Mouse (Mus musculus) MEL (cell line): ENCODE data around the gene Tmem62. TPM values are rescaled to one million over a fixed set of nuclear protein-coding genes. Genes with fewer than 3 reads are reported as not detected.
"Not testable (repeated sequence)": the region's sequence is repeated elsewhere in the genome, so short reads cannot be mapped to it uniquely, and the experiment has no call there.

ENCODE experiments used
- DNase-seq: peaks from one replicate; pipeline ENCODE4 v3.0.0; 2011; ENCODE audit warnings: low read depth, low spot score
- H3K27ac ChIP-seq: 2 replicates; pipeline ENCODE4 v1.5.1; 2012; ENCODE audit warnings: low read depth, mild to moderate bottlenecking, control low read depth, low read length, moderate library complexity; ENCODE audit not compliant: control insufficient read depth
- H3K27me3 ChIP-seq, 2 experiments: fragments of 150-350 bp in 1 of 2; sonication (generic) in 1 of 2; 2 replicates each; pipeline ENCODE4 v1.6.1; 2012; ENCODE audit warnings: low read length in 2 of 2, mild to moderate bottlenecking in 2 of 2, improper control_type of control experiment in 1 of 2, moderate library complexity in 1 of 2; ENCODE audit not compliant: insufficient read depth in 2 of 2, control insufficient read depth in 1 of 2
- H3K36me3 ChIP-seq, 2 experiments: 2 replicates each; pipeline ENCODE4 v1.6.1; 2012 to 2014; ENCODE audit warnings: low read length in 2 of 2, improper control_type of control experiment in 1 of 2, inconsistent platforms in 1 of 2, mild to moderate bottlenecking in 1 of 2; ENCODE audit not compliant: insufficient read depth in 2 of 2, control insufficient read depth in 1 of 2
- H3K4me1 ChIP-seq, 2 experiments: fragments of 150-350 bp in 1 of 2; sonication (generic) in 1 of 2; 2 replicates each; pipeline ENCODE4 v1.6.1; 2012; ENCODE audit warnings: low read length in 2 of 2, improper control_type of control experiment in 1 of 2, mild to moderate bottlenecking in 1 of 2; ENCODE audit not compliant: insufficient read depth in 2 of 2, control insufficient read depth in 1 of 2
- H3K4me3 ChIP-seq, 2 experiments: fragments of 150-350 bp in 1 of 2; sonication (generic) in 1 of 2; 2 replicates each; pipeline ENCODE4 v1.5.1; 2012; ENCODE audit warnings: low read depth in 2 of 2, low read length in 2 of 2, mild to moderate bottlenecking in 2 of 2, moderate library complexity in 2 of 2, control low read depth in 1 of 2, improper control_type of control experiment in 1 of 2; ENCODE audit not compliant: control insufficient read depth in 1 of 2, insufficient read depth in 1 of 2
- H3K79me2 ChIP-seq: 2 replicates; pipeline ENCODE4 v1.6.1; 2012; ENCODE audit warnings: mild to moderate bottlenecking, low read length, moderate library complexity; ENCODE audit not compliant: control insufficient read depth, poor library complexity, insufficient read depth
- H3K9ac ChIP-seq: 2 replicates; pipeline ENCODE4 v1.6.1; 2012; ENCODE audit warnings: low read depth, mild to moderate bottlenecking, control low read depth, low read length, moderate library complexity; ENCODE audit not compliant: control insufficient read depth, poor library complexity, severe bottlenecking
- H3K9me3 ChIP-seq: fragments of 150-350 bp; sonication (generic); replicated peaks from 2 replicates; pipeline ENCODE4 v1.6.1; 2012; ENCODE audit warnings: mild to moderate bottlenecking, low read length, improper control_type of control experiment, moderate library complexity; ENCODE audit not compliant: insufficient read depth
- BHLHE40 ChIP-seq: IDR thresholded peaks from 2 replicates; pipeline ENCODE4 v1.6.1; 2012; ENCODE audit warnings: low read depth, mild to moderate bottlenecking, inconsistent platforms, low read length, improper control_type of control experiment, borderline replicate concordance
- CHD2 ChIP-seq: IDR thresholded peaks from 2 replicates; pipeline ENCODE4 v1.6.1; 2011; ENCODE audit warnings: low read length, improper control_type of control experiment
- E2F4 ChIP-seq: IDR thresholded peaks from 2 replicates; pipeline ENCODE4 v1.6.1; 2011; ENCODE audit warnings: low read depth, low read length, improper control_type of control experiment, borderline replicate concordance
- EP300 ChIP-seq, 2 experiments: IDR thresholded peaks; 2 replicates each; pipeline ENCODE4 v1.6.1; 2011; ENCODE audit warnings: improper control_type of control experiment in 2 of 2, low read length in 2 of 2, low read depth in 1 of 2, mild to moderate bottlenecking in 1 of 2
- ETS1 ChIP-seq: IDR thresholded peaks from 2 replicates; pipeline ENCODE4 v1.6.1; 2012; ENCODE audit warnings: low read depth, mild to moderate bottlenecking, inconsistent platforms, low read length, improper control_type of control experiment, moderate library complexity
- GATA1 ChIP-seq: IDR thresholded peaks from 2 replicates; pipeline ENCODE4 v1.6.1; 2011; ENCODE audit warnings: low read depth, low read length, improper control_type of control experiment
- JUND ChIP-seq: IDR thresholded peaks from 2 replicates; pipeline ENCODE4 v1.6.1; 2011; ENCODE audit warnings: low read depth, mild to moderate bottlenecking, improper control_type of control experiment, low read length
- KAT2A ChIP-seq: conservative IDR thresholded peaks from 2 replicates; pipeline ENCODE4 v1.6.1; 2012; ENCODE audit warnings: low read depth, low read length, improper control_type of control experiment, inconsistent platforms
- MAFK ChIP-seq: IDR thresholded peaks from 2 replicates; pipeline ENCODE4 v1.6.1; 2011; ENCODE audit warnings: low read depth, mild to moderate bottlenecking, low read length, improper control_type of control experiment, borderline replicate concordance
- MAX ChIP-seq: IDR thresholded peaks from 2 replicates; pipeline ENCODE4 v1.6.1; 2011; ENCODE audit warnings: low read length, improper control_type of control experiment
- MAZ ChIP-seq: IDR thresholded peaks from 2 replicates; pipeline ENCODE4 v1.6.1; 2012; ENCODE audit warnings: low read depth, mild to moderate bottlenecking, inconsistent platforms, low read length, improper control_type of control experiment
- MXI1 ChIP-seq: IDR thresholded peaks from 2 replicates; pipeline ENCODE4 v1.6.1; 2011; ENCODE audit warnings: mild to moderate bottlenecking, low read depth, low read length, improper control_type of control experiment
- MYC ChIP-seq: IDR thresholded peaks from 2 replicates; pipeline ENCODE4 v1.6.1; 2011; ENCODE audit warnings: low read depth, mild to moderate bottlenecking, low read length, improper control_type of control experiment, moderate library complexity
- NELFE ChIP-seq: IDR thresholded peaks from 2 replicates; pipeline ENCODE4 v1.6.1; 2011; ENCODE audit warnings: low read depth, low read length, improper control_type of control experiment
- NRF1 ChIP-seq: IDR thresholded peaks from 2 replicates; pipeline ENCODE4 v1.6.1; 2014; ENCODE audit warnings: low read depth, mild to moderate bottlenecking, inconsistent platforms, low read length, improper control_type of control experiment, moderate library complexity; ENCODE audit not compliant: poor library complexity, insufficient read depth, severe bottlenecking
- POLR2AphosphoS2 ChIP-seq: IDR thresholded peaks from 2 replicates; pipeline ENCODE4 v1.6.1; 2011; ENCODE audit warnings: low read length, improper control_type of control experiment
- POLR2AphosphoS5 ChIP-seq: IDR thresholded peaks from 2 replicates; pipeline ENCODE4 v1.6.1; 2012; ENCODE audit warnings: low read depth, borderline replicate concordance, mild to moderate bottlenecking, inconsistent platforms, low read length, moderate library complexity, mixed read lengths
- RCOR1 ChIP-seq: IDR thresholded peaks from 2 replicates; pipeline ENCODE4 v1.6.1; 2012; ENCODE audit warnings: low read depth, mild to moderate bottlenecking, inconsistent platforms, low read length, improper control_type of control experiment
- SIN3A ChIP-seq: IDR thresholded peaks from 2 replicates; pipeline ENCODE4 v1.6.1; 2012; ENCODE audit warnings: low read length, improper control_type of control experiment, inconsistent platforms
- SMC3 ChIP-seq: IDR thresholded peaks from 2 replicates; pipeline ENCODE4 v1.6.1; 2011; ENCODE audit warnings: low read depth, low read length, improper control_type of control experiment
- TAL1 ChIP-seq: IDR thresholded peaks from 2 replicates; pipeline ENCODE4 v1.6.1; 2012; ENCODE audit warnings: mild to moderate bottlenecking, inconsistent platforms, low read length, moderate library complexity, mixed read lengths
- TBP ChIP-seq: IDR thresholded peaks from 2 replicates; pipeline ENCODE4 v1.8.0; 2011; ENCODE audit warnings: low read depth, low read length, improper control_type of control experiment
- TCF12 ChIP-seq: IDR thresholded peaks from 2 replicates; pipeline ENCODE4 v1.6.1; 2014; ENCODE audit warnings: low read depth, mild to moderate bottlenecking, inconsistent platforms, low read length, improper control_type of control experiment, moderate library complexity
- USF1 ChIP-seq: IDR thresholded peaks from 2 replicates; pipeline ENCODE4 v1.6.1; 2014; ENCODE audit warnings: low read depth, mild to moderate bottlenecking, inconsistent platforms, low read length, improper control_type of control experiment, moderate library complexity
- USF2 ChIP-seq, 2 experiments: IDR thresholded peaks; 2 replicates each; pipeline ENCODE4 v1.6.1; 2011 to 2012; ENCODE audit warnings: improper control_type of control experiment in 2 of 2, low read length in 2 of 2, borderline replicate concordance in 1 of 2, inconsistent platforms in 1 of 2, low read depth in 1 of 2, mild to moderate bottlenecking in 1 of 2; ENCODE audit not compliant: insufficient read depth in 1 of 2
- ZC3H11A ChIP-seq: IDR thresholded peaks from 2 replicates; pipeline ENCODE4 v1.6.1; 2012; ENCODE audit warnings: low read depth, mild to moderate bottlenecking, inconsistent platforms, low read length, improper control_type of control experiment
- ZMIZ1 ChIP-seq: IDR thresholded peaks from 2 replicates; pipeline ENCODE4 v1.6.1; 2012; ENCODE audit warnings: low read depth, mild to moderate bottlenecking, inconsistent platforms, low read length, improper control_type of control experiment, moderate library complexity
- ZNF384 ChIP-seq: IDR thresholded peaks from 2 replicates; pipeline ENCODE4 v1.6.1; 2012; ENCODE audit warnings: low read depth, mild to moderate bottlenecking, inconsistent platforms, low read length, improper control_type of control experiment
- polyA plus RNA-seq, 2 experiments: library from polyadenylated mRNA; stranded (reverse) in 1 of 2; unstranded in 1 of 2; fragments of >175 nt in 1 of 2; fragments of >200 nt in 1 of 2; gene quantifications; 2 replicates each; pipeline versions ENCODE4 v1.2.1 to v1.2.4; 2012; ENCODE audit warnings: low replicate concordance in 2 of 2, low read depth in 1 of 2; ENCODE audit not compliant: insufficient read length in 2 of 2, insufficient read depth in 1 of 2, missing spikeins in 1 of 2
- total RNA-seq: library from RNA; depleted of rRNA; stranded (reverse); fragments of 300-350 nt; gene quantifications from 2 replicates; pipeline ENCODE4 v1.2.3, GENCODE M21; 2012

Tmem62 gene
- total and polyA plus RNA-seq, 3 experiments, result 1.8 to 2.9 TPM; not detected in 1

GRCm38 (mm10) chr2:121022918-121023317 lies 46.1 kb downstream of the Tmem62 start:
- DNase-seq, result no peak
- no peak for TF ChIP-seq NRF1
- TF ChIP-seq CHD2, result no peak
- TF ChIP-seq MXI1, result no peak
- TF ChIP-seq USF1, result no peak
- TF ChIP-seq MAX, result no peak
- TF ChIP-seq RCOR1, result no peak
- TF ChIP-seq MAZ, result no peak
- TF ChIP-seq JUND, result no peak
- no peak for TF ChIP-seq KAT2A
- TF ChIP-seq USF2 (IDR thresholded peaks at IDR 0.05; ENCODE audit: borderline replicate concordance in 1 of 2, insufficient read depth in 1 of 2, low read depth in 1 of 2, low read length in 2 of 2), result no peak
- no peak for TF ChIP-seq POLR2AphosphoS5
- TF ChIP-seq MAFK, result no peak
- no peak for TF ChIP-seq SIN3A
- no peak for TF ChIP-seq ZNF384
- no peak for TF ChIP-seq SMC3
- TF ChIP-seq TAL1, result no peak
- no peaks in the 10 kb centered on the region for H3K27me3 ChIP-seq
- H3K9ac ChIP-seq, result no peak overlapping the region
- H3K36me3 ChIP-seq, result no peaks in the 10 kb centered on the region
- no peak overlapping the region for H3K27ac ChIP-seq
- H3K4me3 ChIP-seq, result no peak overlapping the region
- H3K9me3 ChIP-seq, result no peaks in the 10 kb centered on the region
- H3K4me1 ChIP-seq, result no peaks in the 10 kb centered on the region
- H3K79me2 ChIP-seq, result no peaks in the 10 kb centered on the region

GRCm38 (mm10) chr2:121036733-121037341 lies 60.0 kb downstream of the Tmem62 start, which contains the start of gene Epb42:
Epb42 (minus strand) TSS chr2:121037072.
- H3K27me3 ChIP-seq, result no peaks in the 10 kb centered on the region
- peak; percentile 80 for DNase-seq
- H3K79me2 ChIP-seq, result no peaks in the 10 kb centered on the region
- TF ChIP-seq ETS1 (peak; percentile 93), NELFE (no peak), POLR2AphosphoS2 (no peak), SIN3A (peak; percentile 70), TCF12 (peak; percentile 89), TBP (no peak), E2F4 (no peak), ZC3H11A (no peak), USF2 (IDR thresholded peaks at IDR 0.05; ENCODE audit: borderline replicate concordance in 1 of 2, insufficient read depth in 1 of 2, low read depth in 1 of 2, low read length in 2 of 2) (no peak), GATA1 (peak; percentile 88), ZNF384 (no peak), MAFK (no peak), EP300 (IDR thresholded peaks at IDR 0.05; ENCODE audit: low read depth in 1 of 2, low read length in 2 of 2) (peak; percentile 79 to 80), MYC (0 out of 2 replicates have a peak, but pooled peaks have one; percentile 29), ZMIZ1 (no peak), TAL1 (peak; percentile 95), BHLHE40 (no peak)
- peak within 1 kb of the TSS; percentile 88 for H3K27ac ChIP-seq
- H3K4me3 ChIP-seq, result peak within 1 kb of the TSS; percentile 1 to 17; a peak in 3 of 4 replicates
- H3K9me3 ChIP-seq, result no peaks in the 10 kb centered on the region
- H3K9ac ChIP-seq, result peak within 1 kb of the TSS; percentile 24
- peaks cover 6 to 22% of the 10 kb centered on the region in 2 experiments for H3K4me1 ChIP-seq
- H3K36me3 ChIP-seq, result peaks cover 0 to 10% of the 10 kb centered on the region in 2 experiments; a peak in 2 of 4 replicates

GRCm38 (mm10) chr2:121038851-121039250 lies 62.0 kb downstream of the Tmem62 start:
- H3K9me3 ChIP-seq, H3K27me3 ChIP-seq, H3K4me3 ChIP-seq, H3K9ac ChIP-seq, DNase-seq, H3K27ac ChIP-seq, H3K79me2 ChIP-seq: not testable (repeated sequence)
- Histone ChIP-seq H3K4me1 (peaks cover 4 to 16% of the 10 kb centered on the region in 2 experiments), H3K36me3 (peaks cover 0 to 10% of the 10 kb centered on the region in 2 experiments; a peak in 2 of 4 replicates)
